Mouse (Mus musculus) megakaryocyte-erythroid progenitor cell, adult 5 weeks (primary cell): ENCODE data around the gene Olfr315. TPM values are rescaled to one million over a fixed set of nuclear protein-coding genes. Genes with fewer than 3 reads are reported as not detected.

ENCODE experiments used
- polyA plus RNA-seq: library from polyadenylated mRNA; stranded (reverse); fragments of >175 nt; gene quantifications from 2 replicates; pipeline ENCODE4 v1.2.3, GENCODE M21; 2012

Gene Olfr315
- not detected in 2 replicates for polyA plus RNA-seq

DNA sequence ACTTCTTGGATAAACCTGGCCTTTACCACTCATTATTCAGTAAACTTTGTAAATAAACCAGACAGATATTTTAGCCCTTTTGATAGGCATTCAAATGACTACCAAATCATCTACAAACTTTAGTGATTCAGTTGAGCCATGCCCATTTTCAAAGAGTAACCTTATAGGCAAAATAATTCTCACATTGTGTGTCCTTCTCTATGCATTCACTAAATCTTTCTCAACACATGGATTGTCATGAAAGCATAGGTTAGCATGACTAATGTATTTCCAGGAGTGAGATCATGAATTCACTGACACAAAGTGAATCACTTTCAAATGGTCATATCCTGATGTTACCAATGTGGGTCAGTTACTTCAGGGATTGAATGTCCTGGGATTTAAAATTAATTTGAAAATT lies at the start of gene Olfr315:
Gene Olfr315 (plus strand): TSS at position 301 of the 400 bp plus-strand sequence.

DNA sequence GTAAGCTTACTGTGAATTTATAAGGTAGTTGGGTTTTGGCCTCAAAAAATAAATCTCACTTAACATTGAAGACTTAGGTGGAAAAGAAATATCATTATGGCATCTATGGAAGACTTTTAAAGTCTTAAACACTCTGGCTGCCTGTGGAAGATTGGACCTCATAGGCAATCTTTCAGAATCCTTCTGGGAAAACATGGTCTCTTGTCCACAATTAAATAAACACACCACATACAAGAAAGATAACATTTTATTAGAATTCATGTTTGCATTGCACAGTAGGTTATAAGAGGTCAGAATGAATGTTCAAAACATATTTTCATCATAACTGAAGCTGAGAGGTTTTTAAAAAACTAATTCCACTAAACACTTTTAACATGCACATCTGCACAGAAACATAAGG lies 49.1 kb upstream of the Olfr315 start, which contains the start of gene Olfr318:
Gene Olfr318 (minus strand): TSS at position 101 of the 400 bp plus-strand sequence.

DNA sequence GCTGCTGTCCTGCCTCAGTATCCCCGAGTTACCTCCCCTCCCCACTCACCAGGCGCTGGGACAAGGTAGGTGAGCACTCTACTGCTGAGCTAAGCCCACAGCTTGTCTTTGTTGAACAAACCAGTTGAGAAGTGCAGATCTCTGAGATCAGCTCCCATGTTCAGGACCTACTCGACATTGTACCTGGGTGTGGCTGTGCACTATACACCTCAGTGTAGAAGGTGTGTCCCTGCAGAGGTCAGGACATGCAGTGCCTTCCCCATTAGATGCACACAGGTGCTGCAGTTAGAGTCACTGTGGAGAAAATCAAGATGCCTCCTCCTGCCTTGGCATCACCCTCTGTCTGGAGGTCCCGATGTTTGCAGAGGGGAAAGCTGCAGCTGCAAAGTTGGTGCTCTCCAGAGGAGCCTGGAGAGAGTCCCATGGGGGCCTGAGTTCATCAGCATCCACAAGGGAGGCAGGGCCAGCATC lies 34.2 kb upstream of the Olfr315 start, which contains the start of gene Olfr317:
Gene Olfr317 (minus strand): TSS at position 421 of the 471 bp plus-strand sequence.

GRCm38 (mm10) chr11:58752434-58752833 lies 20.6 kb upstream of the Olfr315 start, which contains the start of gene Olfr316:
Gene Olfr316 (plus strand): TSS chr11:58752734.

GRCm38 (mm10) chr11:58782480-58783089 lies 9.6 kb downstream of the Olfr315 start, which contains the start of gene Olfr314:
Gene Olfr314 (plus strand): TSS chr11:58782952.

GRCm38 (mm10) chr11:58801558-58802228 lies 28.7 kb downstream of the Olfr315 start, which contains the start of gene Fam183b:
Gene Fam183b (minus strand): TSS chr11:58801960.

DNA sequence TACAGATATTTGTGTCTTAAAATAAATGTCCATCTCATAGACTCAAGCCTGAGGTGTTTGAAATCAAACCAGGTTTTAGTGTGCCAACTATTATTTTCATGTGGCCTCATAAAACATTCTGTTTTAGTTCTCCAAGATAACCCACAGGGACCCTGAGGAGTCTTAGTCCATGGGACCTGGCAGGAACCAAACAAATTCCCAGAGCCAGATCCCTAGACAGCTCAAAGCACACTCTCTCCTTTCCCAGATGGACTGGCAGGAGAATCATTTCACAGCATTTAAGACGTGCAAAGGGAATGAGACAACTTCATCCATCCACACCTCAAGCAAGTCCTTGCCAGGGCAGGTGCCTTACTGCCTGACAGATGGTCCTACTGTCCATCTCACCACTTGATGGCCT lies 41.7 kb downstream of the Olfr315 start, which contains the start of gene Olfr313:
Gene Olfr313 (plus strand): TSS at position 301 of the 400 bp plus-strand sequence.

DNA sequence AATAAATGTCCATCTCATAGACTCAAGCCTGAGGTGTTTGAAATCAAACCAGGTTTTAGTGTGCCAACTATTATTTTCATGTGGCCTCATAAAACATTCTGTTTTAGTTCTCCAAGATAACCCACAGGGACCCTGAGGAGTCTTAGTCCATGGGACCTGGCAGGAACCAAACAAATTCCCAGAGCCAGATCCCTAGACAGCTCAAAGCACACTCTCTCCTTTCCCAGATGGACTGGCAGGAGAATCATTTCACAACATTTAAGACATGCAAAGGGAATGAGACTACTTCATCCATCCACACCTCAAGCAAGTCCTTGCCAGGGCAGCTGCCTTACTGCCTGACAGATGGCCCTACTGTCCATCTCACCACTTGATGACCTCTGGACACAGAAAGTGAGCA lies 55.9 kb downstream of the Olfr315 start, which contains the start of gene Olfr312:
Gene Olfr312 (plus strand): TSS at position 301 of the 400 bp plus-strand sequence.

Other genes with a start within 250 kb of the Olfr315 start
- gene Olfr330, start 238.4 kb upstream of the Olfr315 start, polyA plus RNA-seq, result not detected in 2 replicates
- not detected in 2 replicates for gene Olfr329-ps, start 226.8 kb upstream of the Olfr315 start, polyA plus RNA-seq
- gene Olfr328, start 217.6 kb upstream of the Olfr315 start, polyA plus RNA-seq, result not detected in 2 replicates
- gene Olfr224, start 202.6 kb upstream of the Olfr315 start, polyA plus RNA-seq, result not detected in 2 replicates
- gene Olfr325, start 195.5 kb upstream of the Olfr315 start, polyA plus RNA-seq, result not detected in 2 replicates
- gene Olfr324, start 178.1 kb upstream of the Olfr315 start, polyA plus RNA-seq, result not detected in 2 replicates
- not detected in 2 replicates for gene 2210407C18Rik, start 157.1 kb upstream of the Olfr315 start, polyA plus RNA-seq
- not detected in 2 replicates for gene Olfr323, start 142.7 kb upstream of the Olfr315 start, polyA plus RNA-seq
- gene Trim58, start 132.7 kb upstream of the Olfr315 start, polyA plus RNA-seq, result 5.2 and 7.9 TPM in 2 replicates
- gene Olfr322, start 114.4 kb upstream of the Olfr315 start, polyA plus RNA-seq, result 0.14 TPM in 1 of 2 replicates, not detected in the other
- not detected in 2 replicates for gene Olfr320, start 92.1 kb upstream of the Olfr315 start, polyA plus RNA-seq
- gene Olfr319, start 74.0 kb upstream of the Olfr315 start, polyA plus RNA-seq, result not detected in 2 replicates
- 0.05 and 0.06 TPM in 2 replicates for gene Olfr318, start 49.2 kb upstream of the Olfr315 start, polyA plus RNA-seq
- gene Olfr317, start 34.0 kb upstream of the Olfr315 start, polyA plus RNA-seq, result not detected in 2 replicates
- not detected in 2 replicates for gene Olfr316, start 20.5 kb upstream of the Olfr315 start, polyA plus RNA-seq
- not detected in 2 replicates for gene Olfr314, start 9.8 kb downstream of the Olfr315 start, polyA plus RNA-seq
- gene Fam183b, start 28.8 kb downstream of the Olfr315 start, polyA plus RNA-seq, result not detected in 2 replicates
- not detected in 2 replicates for gene Olfr313, start 41.8 kb downstream of the Olfr315 start, polyA plus RNA-seq
- gene Olfr312, start 56.0 kb downstream of the Olfr315 start, polyA plus RNA-seq, result 0.12 TPM in 1 of 2 replicates, not detected in the other
- gene Olfr311, start 66.1 kb downstream of the Olfr315 start, polyA plus RNA-seq, result not detected in 2 replicates
- 0.03 TPM in 1 of 2 replicates, not detected in the other for gene Gm12258, start 74.0 kb downstream of the Olfr315 start, polyA plus RNA-seq
- 0.07 and 0.31 TPM in 2 replicates for gene 2810021J22Rik, start 94.0 kb downstream of the Olfr315 start, polyA plus RNA-seq
- 1.3 and 1.4 TPM in 2 replicates for gene Zfp39, start 131.0 kb downstream of the Olfr315 start, polyA plus RNA-seq
- gene Btnl10, start 144.7 kb downstream of the Olfr315 start, polyA plus RNA-seq, result 3.1 and 3.4 TPM in 2 replicates
- gene Rnf187, start 165.7 kb downstream of the Olfr315 start, polyA plus RNA-seq, result 297 and 316 TPM in 2 replicates
- 4.6 and 7.4 TPM in 2 replicates for gene Hist3h2ba, start 175.7 kb downstream of the Olfr315 start, polyA plus RNA-seq
- gene Hist3h2a, start 181.5 kb downstream of the Olfr315 start, polyA plus RNA-seq, result 33.2 and 37.5 TPM in 2 replicates
- gene Trim17, start 181.5 kb downstream of the Olfr315 start, polyA plus RNA-seq, result 0.24 and 0.28 TPM in 2 replicates
- 55.3 and 59.9 TPM in 2 replicates for gene Trim11, start 204.9 kb downstream of the Olfr315 start, polyA plus RNA-seq